Mouse (Mus musculus): ENCODE measurements around the gene Nol12. TPM values are rescaled to one million over a fixed set of nuclear protein-coding genes. Genes with fewer than 3 reads are reported as not detected.
A peak's percentile ranks its signal among the peaks of the same experiment; 100 is the strongest.

Nol12 gene
- polyA plus RNA-seq, 1 experiment, result 50.1 TPM

GRCm38 (mm10) chr15:78936403-78936802, 1.7 kb downstream of the Nol12 start:
- no peak for DNase-seq (ENCODE audit: low read depth)
- no peak for TF ChIP-seq CTCF (IDR thresholded peaks at IDR 0.05; ENCODE audit: borderline replicate concordance, extremely low read depth, insufficient read depth, insufficient read length)
- TF ChIP-seq POLR2A (IDR thresholded peaks at IDR 0.05; ENCODE audit: borderline replicate concordance, extremely low read depth, insufficient read depth, insufficient read length, poor library complexity, severe bottlenecking), result no peak

- no peak for TF ChIP-seq CTCF (IDR thresholded peaks at IDR 0.05; ENCODE audit: borderline replicate concordance, extremely low read depth, insufficient read depth, insufficient read length)
- no peak for TF ChIP-seq POLR2A (IDR thresholded peaks at IDR 0.05; ENCODE audit: borderline replicate concordance, extremely low read depth, insufficient read depth, insufficient read length, poor library complexity, severe bottlenecking)
- DNase-seq (ENCODE audit: low read depth), result no peak
Observed at GRCm38 (mm10) chr15:78937311-78937710, 2.6 kb downstream of the Nol12 start.

- no peak for DNase-seq (ENCODE audit: low read depth)
- TF ChIP-seq POLR2A (IDR thresholded peaks at IDR 0.05; ENCODE audit: borderline replicate concordance, extremely low read depth, insufficient read depth, insufficient read length, poor library complexity, severe bottlenecking) (no peak), CTCF (IDR thresholded peaks at IDR 0.05; ENCODE audit: borderline replicate concordance, extremely low read depth, insufficient read depth, insufficient read length) (no peak)
Observed at GRCm38 (mm10) chr15:78937963-78938362, 3.2 kb downstream of the Nol12 start.

- no peak for DNase-seq (ENCODE audit: low read depth)
- TF ChIP-seq POLR2A (IDR thresholded peaks at IDR 0.05; ENCODE audit: borderline replicate concordance, extremely low read depth, insufficient read depth, insufficient read length, poor library complexity, severe bottlenecking) (no peak), CTCF (IDR thresholded peaks at IDR 0.05; ENCODE audit: borderline replicate concordance, extremely low read depth, insufficient read depth, insufficient read length) (no peak)
Observed at GRCm38 (mm10) chr15:78940325-78940724, 5.6 kb downstream of the Nol12 start.

- peak; percentile 87 for TF ChIP-seq CTCF (IDR thresholded peaks at IDR 0.05; ENCODE audit: borderline replicate concordance, extremely low read depth, insufficient read depth, insufficient read length)
- TF ChIP-seq POLR2A (IDR thresholded peaks at IDR 0.05; ENCODE audit: borderline replicate concordance, extremely low read depth, insufficient read depth, insufficient read length, poor library complexity, severe bottlenecking), result no peak
- peak; percentile 79 for DNase-seq (ENCODE audit: low read depth)
Observed at GRCm38 (mm10) chr15:78942663-78943062, 7.9 kb downstream of the Nol12 start.

- TF ChIP-seq POLR2A (IDR thresholded peaks at IDR 0.05; ENCODE audit: borderline replicate concordance, extremely low read depth, insufficient read depth, insufficient read length, poor library complexity, severe bottlenecking), result no peak
- no peak for TF ChIP-seq CTCF (IDR thresholded peaks at IDR 0.05; ENCODE audit: borderline replicate concordance, extremely low read depth, insufficient read depth, insufficient read length)
- DNase-seq (ENCODE audit: low read depth), result peak; percentile 34
Observed at GRCm38 (mm10) chr15:78946232-78946631, 11.5 kb downstream of the Nol12 start.

GRCm38 (mm10) chr15:78947657-78948056, 12.9 kb downstream of the Nol12 start, which contains the start of gene Triobp:
TSS of gene Triobp (plus strand) at chr15:78947724.
- peak; percentile 99 for DNase-seq (ENCODE audit: low read depth)
- peak; percentile 72; the same call in 1 of the 2 replicates for TF ChIP-seq POLR2A (IDR thresholded peaks at IDR 0.05; ENCODE audit: borderline replicate concordance, extremely low read depth, insufficient read depth, insufficient read length, poor library complexity, severe bottlenecking)
- TF ChIP-seq CTCF (IDR thresholded peaks at IDR 0.05; ENCODE audit: borderline replicate concordance, extremely low read depth, insufficient read depth, insufficient read length), result no peak

- no peak for TF ChIP-seq CTCF (IDR thresholded peaks at IDR 0.05; ENCODE audit: borderline replicate concordance, extremely low read depth, insufficient read depth, insufficient read length)
- no peak for TF ChIP-seq POLR2A (IDR thresholded peaks at IDR 0.05; ENCODE audit: borderline replicate concordance, extremely low read depth, insufficient read depth, insufficient read length, poor library complexity, severe bottlenecking)
- no peak for DNase-seq (ENCODE audit: low read depth)
Observed at GRCm38 (mm10) chr15:78948152-78948725, 13.5 kb downstream of the Nol12 start.

GRCm38 (mm10) chr15:78948883-78949282, 14.2 kb downstream of the Nol12 start:
- no peak for DNase-seq (ENCODE audit: low read depth)
- TF ChIP-seq POLR2A (IDR thresholded peaks at IDR 0.05; ENCODE audit: borderline replicate concordance, extremely low read depth, insufficient read depth, insufficient read length, poor library complexity, severe bottlenecking) (no peak), CTCF (IDR thresholded peaks at IDR 0.05; ENCODE audit: borderline replicate concordance, extremely low read depth, insufficient read depth, insufficient read length) (no peak)

GRCm38 (mm10) chr15:78955663-78956062, 20.9 kb downstream of the Nol12 start:
- DNase-seq (ENCODE audit: low read depth), result no peak

GRCm38 (mm10) chr15:78956351-78956750, 21.6 kb downstream of the Nol12 start:
- TF ChIP-seq POLR2A (IDR thresholded peaks at IDR 0.05; ENCODE audit: borderline replicate concordance, extremely low read depth, insufficient read depth, insufficient read length, poor library complexity, severe bottlenecking) (no peak), CTCF (IDR thresholded peaks at IDR 0.05; ENCODE audit: borderline replicate concordance, extremely low read depth, insufficient read depth, insufficient read length) (peak; percentile 17; the same call in 1 of the 2 replicates)
- DNase-seq (ENCODE audit: low read depth), result no peak

More at GRCm38 (mm10) chr15:78955663-78956062, 20.9 kb downstream of the Nol12 start:
- no peak for TF ChIP-seq CTCF (IDR thresholded peaks at IDR 0.05; ENCODE audit: borderline replicate concordance, extremely low read depth, insufficient read depth, insufficient read length)
- TF ChIP-seq POLR2A (IDR thresholded peaks at IDR 0.05; ENCODE audit: borderline replicate concordance, extremely low read depth, insufficient read depth, insufficient read length, poor library complexity, severe bottlenecking), result no peak

GRCm38 (mm10) chr15:78957021-78957420, 22.3 kb downstream of the Nol12 start:
- no peak for TF ChIP-seq POLR2A (IDR thresholded peaks at IDR 0.05; ENCODE audit: borderline replicate concordance, extremely low read depth, insufficient read depth, insufficient read length, poor library complexity, severe bottlenecking)
- no peak for TF ChIP-seq CTCF (IDR thresholded peaks at IDR 0.05; ENCODE audit: borderline replicate concordance, extremely low read depth, insufficient read depth, insufficient read length)
- DNase-seq (ENCODE audit: low read depth), result no peak
